Mouse (Mus musculus) bone marrow macrophage, adult 2 months (primary cell): Measurements from ENCODE around the gene Impdh1.

Experiments
- CTCF ChIP-seq: IDR thresholded peaks from 2 replicates; pipeline ENCODE4 v1.5.1; 2012; ENCODE audit warnings: low read depth, mild to moderate bottlenecking, low read length, moderate library complexity
- POLR2A ChIP-seq: IDR thresholded peaks from 2 replicates; pipeline ENCODE4 v1.6.1; 2012; ENCODE audit warnings: mild to moderate bottlenecking, low read depth, low read length, borderline replicate concordance

GRCm38 (mm10) chr6:29215881-29216501 lies at the start of gene Impdh1:
- TF ChIP-seq POLR2A: no peak
- TF ChIP-seq CTCF: no peak
